Mouse (Mus musculus) adipocyte (in vitro differentiated cells): ENCODE measurements around the gene Irgq.
A peak's percentile ranks its signal among the peaks of the same experiment; 100 is the strongest.

ENCODE experiments used
- DNase-seq: peaks from one replicate; pipeline ENCODE4 v3.0.0-alpha.2; 2016; ENCODE audit warnings: low spot score

The Irgq gene

DNA sequence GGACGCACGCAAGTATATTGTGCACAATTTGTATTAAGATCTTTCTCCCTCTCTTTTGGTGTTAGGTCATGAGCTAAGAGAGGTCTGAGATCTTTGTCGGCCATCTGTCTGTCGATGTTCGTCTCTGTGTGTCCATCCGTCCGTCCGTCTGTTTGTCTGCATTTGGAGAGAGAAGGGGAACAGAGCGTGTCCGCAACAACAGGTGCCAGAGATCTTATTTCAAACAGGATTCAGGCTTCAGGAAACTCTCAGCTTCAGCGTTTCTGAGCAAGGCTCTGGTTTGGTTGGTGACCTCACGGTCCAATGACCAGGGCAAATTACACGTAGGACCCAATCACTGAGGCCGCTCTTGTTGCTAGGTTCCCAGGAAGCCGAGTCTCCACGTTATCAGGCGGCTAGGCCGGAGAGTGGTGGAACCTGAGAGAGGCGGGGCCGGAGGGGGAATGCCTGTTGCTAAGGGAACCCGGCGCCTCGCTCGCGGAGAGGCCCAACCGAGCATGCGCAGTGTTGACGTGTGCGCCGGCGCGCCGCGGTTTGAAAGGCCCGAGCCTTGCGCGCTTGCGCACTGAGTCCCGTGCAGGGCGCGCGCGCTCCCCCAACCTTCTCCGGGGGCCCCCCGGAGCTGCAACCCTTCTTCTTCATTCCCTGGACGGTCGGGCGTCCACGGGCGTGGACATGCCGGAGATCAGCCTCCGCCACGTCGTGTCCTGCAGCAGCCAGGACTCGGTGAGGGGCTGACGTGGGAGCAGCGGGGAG lies 16.3 kb downstream of the Irgq start:
- DNase-seq = peak; percentile 98

DNA sequence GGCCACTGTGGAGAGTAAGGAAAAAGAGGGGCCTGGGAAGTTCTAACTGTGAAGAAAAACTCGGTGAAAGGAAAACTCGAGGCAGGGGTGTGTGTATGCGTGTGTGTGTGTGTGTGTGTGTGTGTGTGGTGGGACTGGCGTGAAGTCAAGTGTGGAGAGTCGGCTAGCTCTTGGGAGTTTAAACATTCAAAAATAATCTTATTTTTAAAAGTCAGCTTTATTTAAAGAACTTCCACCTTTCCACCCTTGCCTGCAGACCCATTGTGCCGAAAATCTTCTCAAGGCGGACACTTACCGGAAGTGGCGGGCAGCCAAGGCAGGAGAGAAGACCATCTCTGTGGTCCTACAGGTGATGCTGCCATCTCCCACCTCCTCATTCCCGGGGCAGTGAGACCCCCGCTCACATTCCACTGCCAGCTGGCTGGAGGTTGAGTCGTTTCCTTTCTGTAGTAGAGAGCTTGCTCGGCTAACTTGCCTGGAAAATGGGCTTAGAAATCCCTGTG lies 17.1 kb downstream of the Irgq start:
- DNase-seq = no peak

DNA sequence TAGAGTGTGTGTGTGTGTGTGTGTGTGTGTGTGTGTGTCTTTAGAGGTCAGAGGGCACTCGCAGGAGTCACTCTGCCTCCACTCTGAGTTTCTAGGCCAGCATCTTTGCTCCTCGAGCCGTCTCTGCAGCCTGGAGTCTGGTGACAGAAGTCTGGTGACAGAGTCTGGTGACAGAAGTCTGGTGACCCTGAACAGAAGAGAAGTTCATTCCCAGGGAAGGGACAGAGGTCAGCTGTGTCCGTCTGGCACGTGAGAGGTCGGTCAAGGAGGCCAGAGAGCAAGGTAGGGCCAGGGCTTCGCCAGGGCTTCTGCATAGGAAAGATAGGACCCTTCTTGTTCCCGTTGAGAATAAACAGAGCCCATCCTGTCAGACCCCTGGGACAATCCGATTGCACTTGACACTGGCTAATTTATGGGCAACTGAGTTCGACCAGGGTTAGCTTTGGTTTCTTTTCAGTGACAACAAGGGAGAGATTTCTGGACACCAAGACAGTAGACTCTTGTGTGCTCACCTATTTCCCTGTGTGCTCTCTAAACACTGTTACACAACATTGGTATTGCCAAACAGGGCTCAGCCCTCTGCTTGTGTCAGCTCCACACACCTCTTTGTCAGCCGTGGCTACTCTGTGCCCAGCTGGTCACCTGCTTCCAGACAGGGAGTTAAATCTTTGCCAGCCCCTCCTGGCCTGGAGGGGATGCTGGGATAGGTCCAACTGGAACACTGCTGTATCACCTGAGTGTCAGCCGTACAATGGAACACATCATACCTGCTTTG lies 21.7 kb downstream of the Irgq start:
- DNase-seq = no peak

DNA sequence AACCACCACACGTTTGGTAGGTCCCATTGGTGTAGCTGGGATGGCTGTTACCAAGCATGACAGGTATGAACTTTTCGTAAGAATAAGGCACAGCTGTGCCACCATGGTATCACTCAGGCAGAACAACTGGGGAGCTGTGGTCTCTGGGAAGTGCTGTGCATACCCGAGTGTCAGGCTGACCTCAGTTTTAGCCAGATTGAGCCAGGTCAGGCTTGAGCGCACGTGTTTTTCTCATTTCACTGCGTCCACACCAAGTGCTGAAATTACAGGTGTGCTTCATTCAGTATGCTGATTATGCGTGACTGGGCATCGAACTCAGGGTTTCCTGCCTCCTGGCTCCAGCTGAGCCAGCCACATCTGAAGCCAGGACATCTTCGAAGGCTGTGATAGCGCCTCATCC lies 25.3 kb downstream of the Irgq start:
- no peak for DNase-seq

DNA sequence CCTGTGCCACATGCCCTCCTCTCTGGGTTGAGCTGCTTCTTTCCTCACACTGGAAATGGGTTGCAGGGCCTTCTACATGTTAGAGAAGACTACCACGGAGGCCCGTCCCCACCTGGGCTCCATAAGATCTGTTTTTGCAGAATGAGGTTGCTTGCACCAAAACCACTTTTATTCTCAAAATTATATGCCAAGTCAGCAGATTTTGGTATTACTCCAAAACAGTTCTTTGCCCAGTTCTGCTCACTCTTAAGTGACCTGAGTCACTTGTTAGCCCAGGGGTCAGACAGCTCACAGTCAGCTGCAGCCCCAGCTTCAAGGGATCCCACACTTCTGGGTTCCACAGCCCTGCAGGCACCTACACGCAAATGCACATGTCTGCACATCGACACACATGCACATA lies 31.0 kb downstream of the Irgq start:
- no peak for DNase-seq

DNA sequence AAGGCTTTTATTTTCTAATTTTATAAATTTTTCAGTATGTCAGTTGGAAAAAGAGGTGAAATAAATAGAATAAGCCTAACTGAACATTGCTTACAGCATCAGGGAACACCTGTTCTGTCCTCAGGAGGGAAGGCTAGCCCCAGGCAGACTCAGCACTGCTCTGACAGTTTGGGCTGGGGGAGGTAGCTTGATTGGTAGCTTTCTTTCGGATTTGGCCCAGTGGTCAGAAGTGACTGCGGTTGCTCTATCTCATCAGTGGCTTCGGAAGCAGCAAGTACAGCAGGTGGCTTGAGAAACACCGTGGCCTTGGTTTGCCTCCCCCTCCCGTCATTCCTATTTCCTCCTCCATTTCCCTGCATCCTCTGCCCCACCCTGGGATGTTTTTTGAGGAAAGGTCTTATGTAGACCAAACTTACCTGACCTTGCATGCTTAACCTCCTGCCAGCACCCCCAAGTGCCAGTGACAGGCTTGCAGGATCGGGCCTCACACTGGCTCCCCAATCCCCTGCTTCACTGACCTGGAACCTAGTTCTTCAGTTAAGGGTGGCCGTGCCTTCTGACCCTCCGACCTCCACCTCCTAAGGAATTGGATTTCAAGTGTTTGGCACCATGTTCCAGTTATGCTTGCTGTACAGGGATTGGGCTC lies 32.8 kb downstream of the Irgq start:
- DNase-seq = no peak

DNA sequence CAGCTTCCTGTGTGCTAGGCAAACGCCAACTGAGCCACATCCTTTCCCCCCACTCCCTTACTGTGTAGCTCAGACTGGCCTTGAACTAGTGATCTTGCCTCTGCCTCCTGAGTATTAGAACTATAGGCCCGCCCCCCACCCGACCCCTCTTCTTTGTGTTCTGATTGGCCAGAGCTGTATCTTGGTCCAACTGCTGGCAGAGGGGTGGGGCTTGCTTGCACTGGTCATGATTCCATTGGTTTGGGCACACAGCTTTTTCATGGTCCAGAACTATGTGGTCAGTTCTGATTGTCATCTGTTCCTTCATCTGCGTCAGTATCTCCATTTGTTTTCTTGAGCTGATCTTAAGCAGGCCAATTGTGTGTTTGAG lies 33.3 kb downstream of the Irgq start:
- DNase-seq = no peak

DNA sequence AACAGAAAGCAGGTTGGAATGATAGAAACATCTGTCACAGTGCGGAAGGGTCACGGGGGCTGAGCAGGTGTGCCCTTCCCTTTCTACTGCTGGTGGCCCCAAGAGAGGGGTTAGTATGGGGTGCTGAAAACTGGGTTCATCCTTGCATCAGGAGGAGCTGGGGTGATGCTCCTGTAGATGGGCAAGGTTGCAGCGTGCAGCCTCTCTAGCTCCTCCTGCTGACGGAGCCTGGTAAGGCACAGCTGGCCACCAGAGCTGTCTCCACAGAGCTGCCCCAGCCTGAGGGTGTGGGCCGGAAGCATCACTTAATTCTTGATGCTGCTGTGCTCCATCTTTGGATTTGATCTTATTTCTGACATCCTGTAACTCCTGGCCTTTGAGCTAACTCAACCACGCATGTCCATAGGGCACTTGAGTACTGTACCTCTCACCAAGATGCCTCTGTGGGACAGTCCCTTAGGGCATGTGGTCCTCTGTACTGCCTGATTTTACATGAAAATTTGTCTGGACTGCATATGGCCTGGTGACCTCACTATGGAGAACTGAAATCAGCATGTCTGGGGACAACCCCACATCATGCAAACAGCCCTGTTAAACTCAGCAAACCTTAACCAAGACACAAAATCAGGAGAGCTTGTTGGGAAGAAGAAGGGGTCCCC lies 34.2 kb downstream of the Irgq start:
- peak; percentile 51 for DNase-seq

DNA sequence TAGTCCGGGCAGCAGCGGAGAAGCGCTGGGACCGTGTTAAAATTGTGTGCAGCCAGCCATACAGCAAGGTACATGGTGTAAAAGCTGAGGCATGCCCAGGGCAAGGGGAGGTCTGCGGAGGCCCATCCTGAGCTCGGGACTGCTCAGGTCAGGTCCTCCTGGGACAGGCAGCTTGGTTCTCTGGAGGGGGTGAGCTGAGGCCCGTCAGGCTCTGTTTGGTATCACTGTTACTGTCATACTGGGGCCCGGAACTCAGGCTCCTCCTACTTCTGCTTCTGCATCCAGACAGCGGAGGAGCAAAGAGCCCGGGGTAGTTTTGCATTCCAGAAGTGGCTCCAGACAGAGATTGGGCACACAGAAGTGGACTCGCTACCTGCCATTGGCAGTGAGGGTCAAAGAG lies 35.1 kb downstream of the Irgq start:
- no peak for DNase-seq

DNA sequence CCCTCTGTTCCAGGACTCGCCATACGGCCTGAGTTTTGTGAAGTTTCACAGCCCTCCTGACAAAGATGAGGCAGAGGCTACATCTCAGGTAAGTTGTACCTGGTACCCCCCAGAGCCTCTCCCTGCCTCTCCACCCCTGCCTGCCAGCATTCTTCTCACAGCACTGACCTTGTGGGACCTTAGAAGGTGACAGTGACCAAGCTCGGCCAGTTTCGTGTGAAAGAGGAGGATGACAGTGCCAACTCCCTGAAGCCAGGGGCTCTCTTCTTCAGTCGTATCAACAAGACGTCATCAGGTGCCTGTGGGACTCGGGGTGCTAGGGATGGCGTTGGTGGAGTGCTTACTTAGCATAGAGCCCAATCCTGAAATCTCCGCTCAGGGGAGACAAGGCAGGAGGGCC lies 35.7 kb downstream of the Irgq start:
- no peak for DNase-seq

DNA sequence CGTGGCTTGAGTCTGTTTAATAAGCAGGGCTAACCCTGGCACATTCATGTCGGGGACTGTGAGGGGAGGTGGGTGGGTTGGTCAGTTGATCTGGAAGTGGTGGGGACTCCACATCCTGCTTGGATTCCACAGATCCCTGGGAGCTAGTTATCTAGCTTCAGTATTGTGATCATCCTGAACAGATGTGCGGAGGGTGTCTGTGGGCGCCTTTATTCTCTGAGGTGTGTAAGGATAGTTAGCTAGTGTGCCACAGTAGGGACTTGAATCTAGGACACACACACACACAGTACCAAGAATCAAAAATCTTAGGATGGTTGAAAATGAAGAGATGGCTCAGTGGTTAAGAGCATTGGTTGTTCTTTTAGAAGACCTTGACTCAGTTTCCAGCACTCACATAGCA lies 38.0 kb downstream of the Irgq start:
- DNase-seq = no peak

DNA sequence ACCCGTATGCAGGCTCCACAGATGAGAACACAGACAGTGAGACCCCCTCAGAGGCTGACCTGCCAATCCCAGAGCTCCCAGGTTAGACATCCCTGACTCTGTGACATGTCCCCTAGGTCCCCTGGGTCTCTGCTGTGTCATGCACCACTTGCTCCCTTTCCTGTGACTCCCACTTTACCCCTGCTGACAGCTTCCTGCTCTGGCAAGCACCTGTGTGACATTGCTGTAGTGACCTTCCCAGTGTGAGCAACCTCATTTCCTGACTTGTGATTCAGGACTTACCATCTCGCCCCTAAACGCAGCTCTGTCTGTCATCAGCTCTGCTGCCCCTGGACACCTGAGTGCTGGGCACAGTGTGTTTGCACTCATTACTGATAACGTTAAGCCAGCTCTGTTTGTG lies 40.6 kb downstream of the Irgq start:
- DNase-seq = no peak

DNA sequence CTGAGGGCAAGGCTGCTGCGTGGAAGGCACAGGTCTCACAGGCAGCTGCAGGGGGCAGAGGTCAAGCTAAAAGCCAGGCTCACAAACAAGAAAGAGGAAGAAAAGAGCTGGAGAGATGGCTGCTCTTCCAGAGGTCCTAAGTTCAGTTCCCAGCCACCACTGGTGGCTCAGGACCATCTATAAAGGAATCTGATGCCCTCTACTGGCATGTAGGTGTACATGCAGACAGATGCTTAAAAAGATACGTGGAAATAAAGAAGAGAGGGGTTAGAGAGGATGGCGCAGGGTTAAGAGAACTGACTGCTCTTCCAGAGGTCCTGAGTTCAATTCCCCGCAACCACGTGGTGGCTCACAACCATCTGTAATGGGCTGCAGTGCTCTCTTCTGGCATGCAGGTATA lies 42.0 kb downstream of the Irgq start:
- no peak for DNase-seq

DNA sequence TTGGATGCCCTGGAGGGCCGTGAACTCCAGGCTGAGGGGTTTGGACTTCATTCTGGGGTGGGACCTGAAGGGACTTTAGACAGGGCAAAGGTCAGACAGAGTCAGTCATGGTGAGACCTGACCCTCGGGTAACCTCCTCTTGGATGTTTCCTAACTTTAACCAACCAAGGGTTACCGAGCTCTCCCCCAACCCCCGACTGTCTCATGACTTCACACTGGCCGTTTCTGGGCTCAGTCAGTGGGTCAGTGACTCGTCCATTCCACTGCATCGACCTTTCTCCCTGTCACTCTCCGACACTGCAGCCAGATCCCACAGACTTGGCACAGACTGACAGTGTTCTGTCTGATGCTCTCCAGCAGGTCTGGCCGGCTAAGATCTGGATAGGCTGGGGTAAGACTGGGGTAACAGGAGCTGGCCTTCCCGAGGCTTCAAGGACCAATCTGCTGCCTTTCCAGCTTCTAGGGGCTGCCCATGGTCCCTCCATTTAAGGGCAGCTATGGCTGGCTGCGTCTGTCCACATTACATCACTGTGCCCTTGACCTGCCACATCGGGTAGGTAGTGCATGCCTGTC lies 43.8 kb downstream of the Irgq start:
- DNase-seq = peak; percentile 55

DNA sequence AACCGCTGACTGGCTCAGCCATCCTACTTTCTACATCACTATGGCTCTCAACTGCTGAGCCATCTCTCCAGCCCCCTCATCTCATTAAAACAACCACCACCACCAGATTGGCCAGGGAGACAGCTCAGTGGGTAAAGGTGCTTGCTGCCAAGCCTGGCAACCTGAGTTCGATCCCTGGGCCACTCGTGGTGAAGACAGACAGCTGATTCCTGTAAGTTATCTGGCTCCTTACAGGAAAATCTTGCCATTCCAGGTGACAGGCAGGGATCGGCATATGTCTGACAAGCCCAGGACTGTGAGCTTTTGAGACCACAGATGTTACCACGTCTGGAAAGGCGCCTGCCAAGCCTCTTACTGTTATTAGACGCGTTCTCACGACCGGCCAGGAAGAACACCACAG lies 47.3 kb downstream of the Irgq start:
- DNase-seq = no peak

DNA sequence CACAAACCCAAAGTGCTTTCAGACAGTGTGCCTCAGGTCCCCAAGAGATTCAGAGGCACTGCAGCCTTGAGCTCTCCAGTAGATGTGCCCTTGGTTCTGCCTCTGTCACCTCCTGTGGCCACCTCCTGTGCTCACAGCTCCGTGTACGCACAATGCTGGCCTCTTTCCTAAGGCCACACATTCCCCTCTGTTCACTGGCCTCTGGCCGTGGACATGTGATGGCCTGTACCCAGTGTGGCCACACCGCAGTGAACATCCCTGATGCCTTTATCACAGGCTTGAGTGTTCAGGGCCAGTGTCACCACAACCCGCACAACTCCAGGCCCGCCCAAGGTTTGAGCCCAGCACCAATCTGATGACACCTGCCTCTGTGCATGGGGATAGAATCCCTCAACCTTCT lies 54.4 kb downstream of the Irgq start:
- DNase-seq = no peak

DNA sequence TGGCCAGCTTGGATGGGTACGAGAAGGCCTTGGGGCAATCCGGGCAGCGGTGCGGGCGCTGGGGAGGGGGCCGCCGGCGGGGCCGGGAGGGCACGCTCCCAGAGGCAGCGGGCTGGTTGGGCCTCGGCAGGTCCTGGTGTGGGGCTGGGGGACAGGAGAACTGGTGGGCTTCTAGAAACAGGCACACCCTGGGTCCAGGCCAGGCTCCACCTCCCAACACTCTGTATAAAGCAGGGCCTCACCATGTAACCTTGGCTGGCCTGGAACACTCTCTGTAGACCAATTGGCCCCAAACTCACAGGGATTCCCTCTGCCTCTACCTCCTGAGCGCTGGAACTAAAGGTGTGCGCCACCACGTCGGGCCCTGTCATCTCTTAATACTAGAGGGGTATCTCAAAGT lies 55.5 kb downstream of the Irgq start:
- no peak for DNase-seq

DNA sequence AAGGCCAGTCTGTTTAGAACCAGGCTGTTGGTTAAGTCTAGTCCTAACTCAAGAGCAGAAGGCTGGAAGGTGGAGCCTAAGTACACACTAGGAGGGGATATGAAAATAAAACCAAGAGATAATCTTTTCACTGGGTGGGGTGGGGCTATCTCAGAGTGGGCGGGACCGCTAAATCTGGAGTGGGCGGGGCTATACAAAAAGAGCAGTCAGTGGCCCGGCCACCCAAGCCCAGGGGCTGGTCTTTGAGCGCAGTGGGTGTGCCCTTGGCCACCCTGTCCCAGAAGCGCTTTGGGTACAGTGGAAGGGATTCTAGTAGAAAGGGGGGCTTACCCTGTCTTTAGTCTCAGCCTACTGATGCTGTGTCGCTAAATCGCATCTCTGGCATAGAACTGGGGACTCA lies 56.3 kb downstream of the Irgq start:
- DNase-seq = no peak

DNA sequence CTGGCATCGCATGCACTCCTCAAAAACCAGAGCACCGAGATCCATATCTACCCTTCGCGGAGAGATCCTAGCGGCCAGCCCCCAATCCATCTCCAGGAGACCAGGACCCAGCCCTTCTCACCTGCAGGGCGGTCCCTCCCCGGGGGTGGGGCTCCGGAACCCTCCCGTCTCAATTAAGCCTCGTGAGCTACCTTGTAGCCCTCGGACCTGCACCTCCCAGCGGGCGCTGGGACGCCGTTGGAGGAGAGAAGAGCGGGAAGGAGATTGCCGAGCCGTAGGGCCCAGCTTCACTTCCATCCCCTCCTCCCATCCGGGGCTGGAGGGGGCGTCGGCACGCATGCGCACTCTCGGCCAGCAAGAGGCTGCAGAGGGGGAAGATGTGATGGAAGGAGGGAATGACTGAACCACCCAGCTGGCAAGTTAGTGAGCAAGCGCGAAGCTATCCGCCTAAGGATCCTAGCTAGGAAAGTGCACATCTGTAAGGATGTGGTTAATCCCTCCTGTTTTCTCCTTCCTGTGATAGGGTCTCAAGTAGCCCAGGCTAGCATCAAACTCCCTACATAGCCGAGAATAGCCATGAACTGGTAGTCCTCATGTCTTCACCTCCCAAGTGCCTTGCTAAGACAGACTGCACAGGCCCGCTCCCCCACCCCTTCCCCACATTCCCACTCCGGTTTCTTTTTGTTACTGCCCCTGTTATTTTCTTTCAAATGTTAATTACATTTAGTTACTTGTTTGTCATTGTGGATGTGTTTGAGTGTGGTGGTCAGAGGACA lies 57.0 kb downstream of the Irgq start, which contains the start of the genes Ethe1 and Zfp575:
Ethe1 (plus strand) TSS at position 214 of the 776 bp plus-strand sequence.
Zfp575 (minus strand) TSS at position 312 of the 776 bp plus-strand sequence.
- DNase-seq = no peak
